Mouse (Mus musculus): ENCODE results near the gene Emc6.

Emc6 gene

DNA sequence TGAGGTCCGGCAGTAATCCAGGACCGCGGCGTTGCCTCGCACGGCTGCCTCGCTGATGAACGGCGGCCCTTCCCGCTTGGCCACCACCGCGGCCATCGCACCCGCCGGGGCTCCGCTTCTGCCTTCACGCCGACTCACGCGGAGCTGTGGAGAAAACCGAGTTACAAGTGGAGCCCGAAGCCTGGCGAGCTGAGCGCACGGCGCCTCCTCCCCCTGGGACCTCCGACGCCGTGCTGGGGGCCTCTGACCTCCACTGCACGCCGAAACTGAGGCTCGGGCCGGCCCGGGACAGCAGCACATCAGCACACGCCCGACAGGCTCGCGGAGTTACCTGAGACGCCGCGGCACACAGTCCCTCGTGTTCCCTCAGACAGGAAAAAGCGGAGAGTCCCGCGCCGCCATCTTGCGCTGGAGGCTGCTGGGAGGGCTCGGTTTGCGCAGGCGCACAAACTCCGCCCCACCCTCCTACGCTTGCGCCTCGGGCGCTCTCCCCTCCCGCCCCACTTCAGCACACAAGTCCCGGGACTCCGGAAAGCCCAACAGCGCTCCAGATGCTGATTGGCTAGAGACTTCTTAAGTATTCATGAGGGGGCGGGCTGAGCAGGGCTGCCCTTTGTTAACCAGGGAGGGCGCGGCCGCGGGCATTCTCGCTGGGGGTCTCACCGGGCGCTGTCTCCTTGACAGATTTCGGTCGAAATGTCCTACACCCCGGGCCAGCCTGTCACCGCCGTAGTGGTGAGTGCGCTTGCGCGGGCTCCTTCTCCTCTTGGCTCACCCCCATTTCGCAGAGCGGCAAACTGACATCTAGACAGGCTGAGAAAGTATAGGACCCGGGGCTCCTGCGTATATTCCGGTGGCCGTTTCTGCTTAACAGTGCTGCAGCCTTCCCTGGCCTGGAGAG, at the start of gene Emc6, which contains the start of gene Tax1bp3:
Gene Emc6, minus strand, starts transcription at position 430 of the 901 bp plus-strand sequence.
Gene Tax1bp3, plus strand, starts transcription at position 476 of the 901 bp plus-strand sequence.
- peak; percentile 98 for DNase-seq (ENCODE audit: low spot score)

GRCm38 (mm10) chr11:73225856-73226255, 49.0 kb upstream of the Emc6 start:
- no peak for DNase-seq (ENCODE audit: low spot score)

DNA sequence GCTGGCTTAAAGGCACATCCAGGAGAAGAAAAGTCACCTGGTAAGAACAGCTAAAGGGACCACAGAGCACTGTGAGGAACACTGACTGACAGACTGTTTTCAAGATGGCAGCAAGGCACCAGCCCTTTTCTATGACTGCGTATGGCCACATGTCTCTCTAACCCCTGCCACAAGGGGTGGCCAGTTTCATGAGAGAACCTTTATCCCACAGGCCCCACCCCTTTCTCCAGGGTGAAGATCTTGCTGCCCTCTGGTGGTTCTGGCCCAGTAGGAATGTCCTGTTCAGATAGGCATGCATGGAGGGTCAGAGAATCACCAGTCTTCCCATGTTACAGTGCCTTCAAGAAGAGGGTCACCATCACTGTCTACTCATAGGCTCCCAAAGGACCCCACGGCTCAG, 47.1 kb upstream of the Emc6 start:
- no peak for DNase-seq (ENCODE audit: low spot score)

- DNase-seq (ENCODE audit: low spot score): no peak
These were observed 46.0 kb upstream of the Emc6 start for GRCm38 (mm10) chr11:73222846-73223245.

- DNase-seq (ENCODE audit: low spot score): no peak
These were observed 43.8 kb upstream of the Emc6 start for GRCm38 (mm10) chr11:73220651-73221050.

GRCm38 (mm10) chr11:73219671-73220070, 42.8 kb upstream of the Emc6 start:
- no peak for DNase-seq (ENCODE audit: low spot score)

DNA sequence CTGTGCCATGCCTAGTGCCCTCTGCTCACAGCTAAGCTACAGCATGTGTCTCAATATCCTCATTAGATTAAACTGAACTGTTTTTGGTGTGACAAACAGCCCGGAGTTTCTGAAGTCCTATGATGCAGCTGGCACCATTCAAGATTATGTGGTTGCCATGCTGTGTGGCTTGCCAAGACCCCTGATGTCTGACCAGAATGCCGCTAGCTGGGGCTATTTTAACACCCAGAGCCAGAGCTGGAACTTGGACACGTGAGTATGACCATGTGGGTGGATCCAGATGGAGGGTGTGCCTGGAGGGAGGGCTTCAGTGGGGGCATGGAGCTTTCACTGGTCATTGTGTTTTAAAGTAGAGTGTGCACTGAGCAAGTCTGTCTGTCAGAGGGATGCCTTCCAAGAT, 37.1 kb upstream of the Emc6 start:
- no peak for DNase-seq (ENCODE audit: low spot score)

- DNase-seq (ENCODE audit: low spot score): no peak
These were observed 30.8 kb upstream of the Emc6 start for GRCm38 (mm10) chr11:73207621-73208020.

- DNase-seq (ENCODE audit: low spot score): no peak
These were observed 28.4 kb upstream of the Emc6 start for GRCm38 (mm10) chr11:73205194-73205593.

DNA sequence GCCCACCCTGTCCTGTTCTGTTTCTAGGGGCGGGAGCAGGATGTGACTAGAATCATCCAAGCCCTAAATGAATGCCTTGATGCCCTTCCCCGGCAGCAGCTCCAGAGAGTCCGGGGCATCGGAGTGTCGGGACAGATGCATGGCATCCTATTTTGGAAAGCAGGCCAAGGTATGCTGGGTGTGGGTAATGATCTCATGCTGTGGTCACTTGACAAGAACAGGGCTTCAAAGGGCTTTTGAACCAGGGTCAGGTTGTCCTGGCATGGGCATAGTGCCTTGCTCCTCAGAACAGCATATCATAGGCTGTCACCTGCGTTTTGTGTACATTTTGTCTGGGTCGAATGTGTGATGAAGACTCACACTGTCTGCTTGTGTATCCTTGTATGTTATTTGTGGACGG, 27.1 kb upstream of the Emc6 start:
- DNase-seq (ENCODE audit: low spot score): no peak

DNA sequence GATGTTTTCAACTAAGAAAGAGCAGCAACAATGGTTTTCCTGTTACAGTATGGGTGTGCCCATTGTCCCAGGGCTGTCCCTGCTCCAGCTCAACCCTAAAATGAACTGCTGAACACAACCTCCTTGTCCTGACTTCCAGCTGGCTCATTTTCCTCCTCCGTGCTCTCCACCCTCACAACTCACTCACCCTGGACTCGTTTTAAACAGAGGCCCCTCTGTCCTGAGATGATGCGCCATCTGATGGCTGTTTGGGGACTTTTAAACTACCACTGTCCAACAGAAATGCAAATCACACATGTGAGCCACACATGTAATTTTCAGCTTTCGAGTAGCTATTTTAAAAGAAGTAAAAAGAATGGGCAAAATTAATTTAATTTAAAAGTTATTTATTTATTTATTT, 24.8 kb upstream of the Emc6 start:
- DNase-seq (ENCODE audit: low spot score): no peak

- no peak for DNase-seq (ENCODE audit: low spot score)
These were observed 24.2 kb upstream of the Emc6 start for GRCm38 (mm10) chr11:73201021-73201420.

GRCm38 (mm10) chr11:73199879-73200278, 23.0 kb upstream of the Emc6 start:
- DNase-seq (ENCODE audit: low spot score): no peak

GRCm38 (mm10) chr11:73199230-73199712, 22.4 kb upstream of the Emc6 start, which contains the start of gene Shpk:
TSS of gene Shpk (plus strand) at chr11:73199460.
- peak; percentile 94 for DNase-seq (ENCODE audit: low spot score)

GRCm38 (mm10) chr11:73198603-73199229, 21.9 kb upstream of the Emc6 start, which contains the start of gene Ctns:
TSS of gene Ctns (minus strand) at chr11:73199042.
- DNase-seq (ENCODE audit: low spot score): peak; percentile 79

DNA sequence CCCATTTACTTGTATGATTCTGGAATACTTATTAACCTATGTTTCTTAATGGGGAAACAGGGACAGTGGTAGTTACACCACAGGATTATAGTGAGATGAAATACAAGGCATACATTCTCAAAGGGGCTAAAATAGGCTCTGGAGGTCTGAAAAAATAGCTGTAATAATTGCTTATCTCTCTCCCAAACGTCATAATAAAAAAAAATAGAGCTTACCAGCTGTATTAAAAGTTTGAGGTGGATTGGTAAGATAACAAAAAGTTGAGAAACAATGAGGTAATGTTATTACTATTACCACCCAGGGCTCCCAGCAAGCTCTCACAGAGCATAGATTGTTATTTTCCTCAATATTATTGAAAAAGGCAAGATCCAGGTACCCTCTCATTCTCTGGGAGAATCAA, 21.4 kb upstream of the Emc6 start:
- DNase-seq (ENCODE audit: low spot score): no peak

DNA sequence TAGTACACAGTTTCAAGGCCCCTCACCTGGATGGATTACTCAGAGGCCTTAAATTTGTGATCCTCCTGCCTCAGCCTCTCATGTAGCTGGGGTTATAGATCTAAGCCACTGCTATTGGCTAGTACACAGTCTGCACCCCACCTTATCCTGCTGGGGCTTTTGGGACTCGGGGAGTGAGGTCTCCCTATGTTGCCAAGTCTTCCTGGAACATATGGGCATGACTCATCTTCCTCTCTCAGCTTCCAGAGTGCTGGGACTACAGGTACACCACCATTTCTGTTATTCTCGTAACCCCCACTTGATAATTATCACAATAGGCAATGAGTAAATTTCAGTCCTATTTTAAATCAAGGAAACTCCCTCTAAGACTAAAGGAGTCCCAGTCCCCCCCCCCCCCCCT, 17.6 kb upstream of the Emc6 start:
- DNase-seq (ENCODE audit: low spot score): no peak

- DNase-seq (ENCODE audit: low spot score): no peak
These were observed 16.2 kb upstream of the Emc6 start for GRCm38 (mm10) chr11:73193047-73193446.

- DNase-seq (ENCODE audit: low spot score): no peak
These were observed 10.4 kb upstream of the Emc6 start for GRCm38 (mm10) chr11:73187231-73187630.

GRCm38 (mm10) chr11:73185872-73186615, 9.2 kb upstream of the Emc6 start:
- no peak for DNase-seq (ENCODE audit: low spot score)

GRCm38 (mm10) chr11:73177895-73178294, 1.1 kb upstream of the Emc6 start:
- no peak for DNase-seq (ENCODE audit: low spot score)

DNA sequence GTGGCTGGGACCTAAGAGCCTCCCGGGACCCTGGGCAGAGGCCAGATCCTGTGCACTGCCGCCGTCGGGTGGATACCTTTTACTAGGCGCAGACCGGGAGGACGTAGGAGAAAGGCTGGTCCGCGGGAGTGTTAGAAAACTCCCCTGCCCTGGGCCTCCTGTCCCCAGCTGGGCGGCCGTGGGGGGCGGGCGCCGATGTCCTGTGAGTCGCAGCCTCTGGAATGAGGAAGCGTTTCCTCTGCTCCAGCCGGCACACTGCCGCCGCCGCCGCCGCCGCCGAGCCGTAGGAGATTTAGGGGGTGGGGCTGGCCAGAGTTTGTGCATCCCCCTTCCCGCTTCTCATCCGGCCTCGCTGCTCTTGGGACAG, 655 bp upstream of the Emc6 start:
- DNase-seq (ENCODE audit: low spot score): peak; percentile 85
